Mouse (Mus musculus): ENCODE measurements at regions not wholly inside any gene's neighbourhood (a gene's known extent, or its start where the extent isn't known, plus 50 kb on each side); places are given as distances from the start of the nearest gene placed in this dataset.

DNA sequence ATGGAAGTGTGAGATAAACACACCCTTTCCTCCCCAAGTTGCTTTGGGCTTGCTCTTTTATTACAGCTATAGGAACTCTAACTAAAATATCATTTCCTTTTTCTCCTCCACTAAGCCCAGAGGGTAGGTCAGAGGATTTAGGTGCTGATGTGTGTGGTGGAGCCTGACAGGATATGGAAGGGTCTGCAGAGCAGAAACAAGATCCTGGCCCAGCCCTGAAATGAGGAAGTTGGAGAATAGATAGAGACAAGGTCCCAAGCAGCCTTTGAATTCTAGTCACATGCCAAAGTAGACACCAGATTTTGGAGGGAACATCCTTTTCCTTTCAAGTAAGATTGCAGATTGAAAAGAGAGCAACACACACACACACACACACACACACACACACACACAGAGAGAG lies 132.4 kb downstream of the Bmp2 start:
- H3K4me3 ChIP-seq (ENCODE audit: low read depth, low read length) = no peak overlapping the region
- no peak overlapping the region for H3K27ac ChIP-seq (ENCODE audit: low read depth, low read length)
- H3K9ac ChIP-seq (replicated peaks; ENCODE audit: low read length, poor library complexity, severe bottlenecking) = no peak overlapping the region
- no peak overlapping the region for H3K4me2 ChIP-seq (ENCODE audit: low read depth, low read length, poor library complexity, severe bottlenecking)
- H3K36me3 ChIP-seq (ENCODE audit: insufficient read depth, low read length) = no peaks in the 10 kb centered on the region
- H3K4me1 ChIP-seq (ENCODE audit: insufficient read depth, low read length) = no peaks in the 10 kb centered on the region
- TF ChIP-seq CTCF (IDR thresholded peaks at IDR 0.05) = no peak
- ATAC-seq (ENCODE audit: low FRiP score) (no peak), DNase-seq (ENCODE audit: low spot score) (no peak)
- H3K9me3 ChIP-seq (ENCODE audit: low read length) = no peaks in the 10 kb centered on the region
- no peaks in the 10 kb centered on the region for H3K27me3 ChIP-seq (ENCODE audit: insufficient read depth, low read length)

DNA sequence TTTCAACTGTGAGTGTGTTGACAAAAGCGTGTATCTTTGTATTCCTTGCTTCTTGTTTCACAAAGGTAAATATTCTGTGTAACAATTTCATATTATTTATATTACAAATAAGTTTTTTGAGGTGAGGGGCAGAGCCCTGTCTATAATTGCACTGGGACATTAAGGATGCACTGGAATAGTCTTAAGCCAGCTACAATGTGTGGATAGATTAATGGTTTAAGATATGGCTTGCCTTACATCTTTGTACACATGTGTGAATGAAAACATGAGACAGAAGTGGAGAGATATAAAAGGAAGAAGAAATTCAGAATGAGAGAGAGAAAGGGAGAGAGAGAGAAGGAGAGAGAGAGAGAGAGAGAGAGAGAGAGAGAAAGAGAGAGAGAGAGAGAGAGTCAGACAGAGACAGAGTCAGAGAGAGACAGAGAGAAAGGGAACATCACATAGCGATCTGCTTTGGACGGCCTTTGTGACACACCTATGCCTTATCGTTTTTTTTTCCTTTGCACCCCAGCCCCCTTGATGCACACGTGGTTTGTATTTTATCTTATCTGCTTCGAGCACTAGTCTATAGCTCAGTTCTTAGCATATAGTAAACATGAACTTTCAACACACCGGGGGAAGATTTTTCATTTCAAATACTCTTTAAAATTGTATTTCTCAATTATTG lies 136.3 kb downstream of the Bmp2 start:
- no peak overlapping the region for H3K9ac ChIP-seq (replicated peaks; ENCODE audit: low read length, poor library complexity, severe bottlenecking)
- no peak for TF ChIP-seq CTCF (IDR thresholded peaks at IDR 0.05)
- H3K27ac ChIP-seq (ENCODE audit: low read depth, low read length) = no peak overlapping the region
- no peak overlapping the region for H3K4me3 ChIP-seq (ENCODE audit: low read depth, low read length)
- ATAC-seq (ENCODE audit: low FRiP score) = no peak
- 90% methylated on average over 7 of the region's 7 CpGs for WGBS
- H3K4me1 ChIP-seq (ENCODE audit: insufficient read depth, low read length) = no peaks in the 10 kb centered on the region
- no peak overlapping the region for H3K4me2 ChIP-seq (ENCODE audit: low read depth, low read length, poor library complexity, severe bottlenecking)
- no peak for DNase-seq (ENCODE audit: low spot score)
- H3K27me3 ChIP-seq (ENCODE audit: insufficient read depth, low read length) = no peaks in the 10 kb centered on the region
- H3K9me3 ChIP-seq (ENCODE audit: low read length) = no peaks in the 10 kb centered on the region
- no peaks in the 10 kb centered on the region for H3K36me3 ChIP-seq (ENCODE audit: insufficient read depth, low read length)

DNA sequence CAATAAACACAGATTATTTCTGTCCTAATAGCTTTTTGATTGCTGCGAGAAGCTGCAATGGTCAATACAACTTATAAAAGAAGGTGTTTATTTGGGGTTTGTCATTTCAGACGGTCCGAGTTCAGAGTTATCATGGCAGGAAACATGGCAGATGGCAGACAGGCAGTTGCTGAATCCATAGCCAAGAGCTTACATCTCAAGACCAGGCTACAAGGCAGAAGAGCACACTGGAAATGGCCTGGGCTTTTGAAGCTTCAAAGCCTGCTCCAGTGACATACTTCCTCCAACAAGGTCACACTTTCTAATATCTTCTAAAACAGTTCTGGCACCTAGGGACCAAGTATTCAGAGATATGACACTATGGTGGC lies 136.8 kb downstream of the Bmp2 start:
- ATAC-seq (ENCODE audit: low FRiP score) (no peak), DNase-seq (ENCODE audit: low spot score) (no peak)
- TF ChIP-seq CTCF (IDR thresholded peaks at IDR 0.05) = no peak
- H3K4me2 ChIP-seq (ENCODE audit: low read depth, low read length, poor library complexity, severe bottlenecking) = no peak overlapping the region
- H3K9ac ChIP-seq (replicated peaks; ENCODE audit: low read length, poor library complexity, severe bottlenecking) = no peak overlapping the region
- no peaks in the 10 kb centered on the region for H3K4me1 ChIP-seq (ENCODE audit: insufficient read depth, low read length)
- WGBS = 91% methylated on average over 3 of the region's 3 CpGs
- H3K27ac ChIP-seq (ENCODE audit: low read depth, low read length) = no peak overlapping the region
- no peaks in the 10 kb centered on the region for H3K36me3 ChIP-seq (ENCODE audit: insufficient read depth, low read length)
- H3K4me3 ChIP-seq (ENCODE audit: low read depth, low read length) = no peak overlapping the region
- no peaks in the 10 kb centered on the region for H3K27me3 ChIP-seq (ENCODE audit: insufficient read depth, low read length)
- no peaks in the 10 kb centered on the region for H3K9me3 ChIP-seq (ENCODE audit: low read length)

DNA sequence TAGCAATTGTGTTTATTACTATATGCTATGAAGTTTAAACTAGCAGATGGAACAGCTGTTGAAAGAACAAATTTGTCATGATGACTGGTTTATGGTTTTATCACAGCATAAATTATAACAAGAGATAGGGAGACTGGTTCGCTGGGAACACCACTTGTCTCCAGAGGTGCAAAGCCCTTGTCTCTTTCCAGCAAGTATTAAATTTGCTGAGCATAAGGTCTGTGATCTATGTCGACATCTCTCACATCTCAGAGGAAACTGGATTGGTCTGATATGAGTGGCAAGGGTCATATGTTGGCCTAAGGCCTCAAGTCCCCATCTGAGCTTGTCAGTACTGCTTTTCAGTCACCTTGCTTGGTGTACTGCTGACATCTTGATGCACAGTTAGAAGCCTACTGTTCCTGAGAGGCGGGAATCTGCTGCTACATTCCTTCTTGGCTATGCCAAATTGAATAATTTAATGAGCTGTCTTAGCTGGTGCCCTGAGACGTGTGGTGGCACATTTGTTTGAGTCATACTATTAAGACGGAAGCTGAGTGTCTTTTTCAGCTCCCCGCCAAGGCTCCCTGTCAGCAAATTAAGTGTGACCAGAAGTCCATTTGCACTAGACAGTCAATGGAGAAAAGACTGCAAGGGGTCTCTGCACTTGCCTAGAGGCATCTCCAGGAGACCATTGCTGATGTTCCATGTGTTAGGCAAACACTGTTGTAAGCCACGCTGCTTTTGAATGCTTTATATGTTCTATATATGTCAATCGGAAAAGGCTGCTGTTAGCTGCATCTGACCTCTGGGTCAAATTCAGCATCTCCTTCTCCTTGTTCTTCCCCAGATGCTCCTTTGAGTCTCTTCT lies 157.0 kb downstream of the Bmp2 start:
- DNase-seq (ENCODE audit: low spot score) = peak; percentile 56
- no peaks in the 10 kb centered on the region for H3K27me3 ChIP-seq (ENCODE audit: insufficient read depth, low read length)
- H3K9ac ChIP-seq (replicated peaks; ENCODE audit: low read length, poor library complexity, severe bottlenecking) = no peak overlapping the region
- TF ChIP-seq CTCF (IDR thresholded peaks at IDR 0.05) = no peak
- H3K9me3 ChIP-seq (ENCODE audit: low read length) = no peaks in the 10 kb centered on the region
- H3K4me3 ChIP-seq (ENCODE audit: low read depth, low read length) = no peak overlapping the region
- WGBS = 46% methylated on average over 8 of the region's 8 CpGs
- no peak overlapping the region for H3K27ac ChIP-seq (ENCODE audit: low read depth, low read length)
- no peak overlapping the region for H3K4me2 ChIP-seq (ENCODE audit: low read depth, low read length, poor library complexity, severe bottlenecking)
- H3K4me1 ChIP-seq (ENCODE audit: insufficient read depth, low read length) = no peaks in the 10 kb centered on the region
- peak; percentile 41; the same call in 1 of the 2 replicates for ATAC-seq (ENCODE audit: low FRiP score)
- no peaks in the 10 kb centered on the region for H3K36me3 ChIP-seq (ENCODE audit: insufficient read depth, low read length)

DNA sequence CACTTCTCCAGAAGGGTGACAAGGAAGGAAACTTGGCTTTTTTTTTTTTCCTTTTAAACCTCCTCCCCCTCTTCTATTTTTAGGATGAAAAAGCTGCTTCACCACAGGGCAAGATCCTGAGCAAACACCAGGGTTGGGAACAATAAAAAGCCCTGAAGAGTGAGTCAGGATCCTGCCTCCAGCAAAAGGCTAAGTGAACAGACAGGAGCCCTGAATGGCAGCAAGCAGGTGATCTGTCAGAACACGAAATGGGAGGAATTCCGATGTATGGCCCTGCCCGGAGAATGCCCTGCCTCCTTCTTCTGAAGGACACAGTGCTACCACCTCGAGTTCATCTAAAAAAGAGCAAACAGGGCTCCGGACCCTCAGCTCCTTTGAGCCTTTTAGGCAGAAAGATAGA lies 164.3 kb downstream of the Bmp2 start:
- Histone ChIP-seq H3K4me2 (ENCODE audit: low read depth, low read length, poor library complexity, severe bottlenecking) (no peak overlapping the region), H3K9ac (replicated peaks; ENCODE audit: low read length, poor library complexity, severe bottlenecking) (no peak overlapping the region), H3K9me3 (ENCODE audit: low read length) (no peaks in the 10 kb centered on the region), H3K36me3 (ENCODE audit: insufficient read depth, low read length) (no peaks in the 10 kb centered on the region), H3K27ac (ENCODE audit: low read depth, low read length) (no peak overlapping the region), H3K4me3 (ENCODE audit: low read depth, low read length) (no peak overlapping the region), H3K4me1 (ENCODE audit: insufficient read depth, low read length) (no peaks in the 10 kb centered on the region), H3K27me3 (ENCODE audit: insufficient read depth, low read length) (no peaks in the 10 kb centered on the region)
- ATAC-seq (ENCODE audit: low FRiP score) (no peak), DNase-seq (ENCODE audit: low spot score) (no peak)
- TF ChIP-seq CTCF (IDR thresholded peaks at IDR 0.05) = no peak
- 61% methylated on average over 5 of the region's 5 CpGs for WGBS

DNA sequence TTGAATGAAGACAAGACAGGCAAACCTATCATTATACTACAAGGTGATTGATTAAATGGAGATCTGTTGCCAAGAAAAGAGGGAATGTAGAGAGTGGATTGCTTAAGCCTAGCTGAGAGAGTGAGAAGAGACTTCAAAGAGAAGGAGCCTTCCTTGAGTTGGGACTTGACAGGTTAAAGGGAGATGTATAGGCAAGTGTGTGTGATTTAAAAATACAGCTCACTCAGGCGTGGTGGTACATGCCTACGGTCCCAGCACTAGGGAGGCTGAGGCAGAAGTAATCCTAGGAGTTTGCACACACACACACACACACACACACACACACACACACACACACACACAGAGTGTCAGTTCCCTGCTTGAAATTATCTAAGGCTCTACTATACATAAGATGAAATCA lies 165.1 kb downstream of the Bmp2 start:
- ATAC-seq (ENCODE audit: low FRiP score) = no peak
- no peak overlapping the region for H3K4me2 ChIP-seq (ENCODE audit: low read depth, low read length, poor library complexity, severe bottlenecking)
- H3K9ac ChIP-seq (replicated peaks; ENCODE audit: low read length, poor library complexity, severe bottlenecking) = no peak overlapping the region
- H3K27me3 ChIP-seq (ENCODE audit: insufficient read depth, low read length) = no peaks in the 10 kb centered on the region
- H3K4me3 ChIP-seq (ENCODE audit: low read depth, low read length) = no peak overlapping the region
- TF ChIP-seq CTCF (IDR thresholded peaks at IDR 0.05) = no peak
- WGBS = 55% methylated on average over 2 of the region's 2 CpGs
- no peak for DNase-seq (ENCODE audit: low spot score)
- no peaks in the 10 kb centered on the region for H3K9me3 ChIP-seq (ENCODE audit: low read length)
- H3K27ac ChIP-seq (ENCODE audit: low read depth, low read length) = no peak overlapping the region
- H3K36me3 ChIP-seq (ENCODE audit: insufficient read depth, low read length) = no peaks in the 10 kb centered on the region
- no peaks in the 10 kb centered on the region for H3K4me1 ChIP-seq (ENCODE audit: insufficient read depth, low read length)

Data from midbrain, postnatal 0 days (tissue).